Comparison of ENCODE assay signal across 17 mouse cellular contexts in the genomic region with DNA sequence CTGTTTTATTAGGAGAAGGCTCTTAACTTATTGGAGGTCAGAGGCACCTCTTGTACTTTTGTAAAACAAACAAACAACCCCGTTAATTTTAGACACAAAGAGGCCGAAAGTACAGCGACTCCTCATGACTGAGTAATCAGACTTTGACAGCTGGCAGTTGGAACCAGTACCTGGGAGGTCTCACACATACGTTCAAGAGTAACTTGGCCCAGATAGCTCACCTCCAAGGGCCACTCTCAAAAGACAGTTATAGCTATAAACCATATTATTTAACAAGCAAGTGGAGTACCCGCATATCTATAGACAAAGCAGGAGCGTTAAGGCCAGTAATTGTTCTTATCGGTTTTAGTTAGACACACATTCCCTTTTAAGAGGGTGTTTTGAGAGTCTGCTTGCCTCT. TPM values are rescaled to one million over a fixed set of nuclear protein-coding genes. Genes with fewer than 3 reads are reported as not detected.
DNase-seq lines count a peak whose midpoint lies in the region; ATAC-seq and TF ChIP-seq lines count a peak whose summit lies in the region.
"Had no signal": no experiment of that assay in that cellular context is flagged by ENCODE, and none has a peak within 500 bp of the region (broad histone marks: within the 10 kb centered on the region; RNA-seq: fewer than 3 reads in every experiment).

No protein-coding gene starts in this region.

- 23% methylated on average over 7 of the region's 7 CpGs for WGBS in heart, adult 2 months
- 36% methylated on average over 7 of the region's 7 CpGs for whole genome bisulfite sequencing in liver, embryonic 15.5 days (ENCODE audit: insufficient replicate concordance)

- H3K79me2 ChIP-seq in heart, adult 2 months (replicated peaks; ENCODE audit: control insufficient read depth, insufficient read depth, low read length): no peaks in the 10 kb centered on the region

- peak overlapping the region; percentile 50 for H3K4me3 ChIP-seq in heart, adult 2 months
- H3K4me3 ChIP-seq in liver, embryonic 15.5 days (replicated peaks): no peak overlapping the region
- H3K4me3 ChIP-seq: limb, embryonic 15.5 days; midbrain, embryonic 12.5 days had no signal

- peak overlapping the region; percentile 99 for H3K9ac ChIP-seq in heart, adult 2 months (ENCODE audit: low read depth, low read length)
- H3K9ac ChIP-seq in liver, embryonic 15.5 days: no peak overlapping the region
- H3K9ac ChIP-seq: limb, embryonic 15.5 days; midbrain, embryonic 12.5 days had no signal

- H3K36me3 ChIP-seq in heart, adult 2 months (ENCODE audit: control insufficient read depth, insufficient read depth, low read length): peaks cover 25% of the 10 kb centered on the region
- H3K36me3 ChIP-seq in liver, embryonic 15.5 days (replicated peaks): no peaks in the 10 kb centered on the region
- H3K36me3 ChIP-seq: limb, embryonic 15.5 days; midbrain, embryonic 12.5 days had no signal

- no peak overlapping the region for H3K4me2 ChIP-seq in liver, embryonic 15.5 days
- H3K4me2 ChIP-seq: limb, embryonic 15.5 days; midbrain, embryonic 12.5 days had no signal

- no peak for TF ChIP-seq EP300 in heart, adult 2 months (IDR thresholded peaks at IDR 0.05; ENCODE audit: insufficient read depth, low read depth, low read length)

- peak; percentile 54; the same call in 1 of the 2 replicates for ATAC-seq in erythroblast, adult 5-6 weeks (replicated peaks; ENCODE audit: low FRiP score, poor library complexity, severe bottlenecking)
- peak; percentile 28; the same call in 1 of the 2 replicates for ATAC-seq in liver, embryonic 15.5 days (ENCODE audit: insufficient read depth)

- intact Hi-C loops in heart, adult 2 months (cut with DNase I): loop anchor here (5.0 to 10.0 kb wide), 4 partner anchors 51 to 268 kb away; a partner anchor contains a TSS

- no peak for TF ChIP-seq POLR2A in heart, adult 2 months (IDR thresholded peaks at IDR 0.05; ENCODE audit: insufficient read depth, low read depth, low read length)

- TF ChIP-seq CTCF in heart, adult 2 months (IDR thresholded peaks at IDR 0.05): no peak

- peak overlapping the region; percentile 97 for H3K27ac ChIP-seq in heart, adult 2 months
- no peak overlapping the region for H3K27ac ChIP-seq in liver, embryonic 15.5 days (replicated peaks)
- H3K27ac ChIP-seq: midbrain, embryonic 12.5 days had no signal

- peak in 1 of 2 experiments; percentile 27 for DNase-seq in heart, adult 2 months
- DNase-seq in heart, postnatal 4 days: no peak
- peak; percentile 61 for DNase-seq in kidney, adult 11 months
- DNase-seq in c-Kit-positive CD71-positive TER-119-positive erythroid progenitor cells, embryonic 14.5 days (ENCODE audit: low spot score): no peak
- DNase-seq in thymus, postnatal 25 days: no peak
- no peak for DNase-seq in urinary bladder, adult 18-20 months (ENCODE audit: low spot score in 2 of 2)
- DNase-seq: adrenal gland, adult 2 months; embryo, embryonic 11 days; layer of hippocampus, postnatal 36 days; right cerebral cortex, postnatal 14 days had no signal

- H3K4me1 ChIP-seq in heart, adult 2 months (ENCODE audit: control insufficient read depth, insufficient read depth, low read length): peaks cover 8% of the 10 kb centered on the region
- H3K4me1 ChIP-seq in liver, embryonic 15.5 days (replicated peaks): peaks cover 28% of the 10 kb centered on the region
- H3K4me1 ChIP-seq: midbrain, embryonic 12.5 days had no signal

- H3K9me3 ChIP-seq in liver, embryonic 15.5 days (replicated peaks): no peaks in the 10 kb centered on the region
- H3K9me3 ChIP-seq: limb, embryonic 15.5 days; midbrain, embryonic 12.5 days had no signal

- no peaks in the 10 kb centered on the region for H3K27me3 ChIP-seq in heart, adult 2 months (ENCODE audit: control insufficient read depth, insufficient read depth, low read length)
- H3K27me3 ChIP-seq in liver, embryonic 15.5 days: no peaks in the 10 kb centered on the region
- H3K27me3 ChIP-seq: limb, embryonic 15.5 days; midbrain, embryonic 12.5 days had no signal

RNA-seq across cellular contexts. Expression of a gene that starts 1.0 kb away (rescaled TPM):
- total RNA-seq in heart, adult 2 months (2021): 10 to 100 TPM; 25.1 to 27.1 TPM
- 12.1 and 21.0 TPM in 2 replicates for polyA plus RNA-seq in heart, adult 2 months (2012; rRNA removed)
- 10 to 100 TPM; 16.5 to 18.3 TPM for total RNA-seq in heart, postnatal 4 days (2021)
- total RNA-seq in erythroblast, adult 5-6 weeks (2015; ENCODE audit: low replicate concordance): not detected in 2 replicates
- total RNA-seq in erythroblast, adult 5-6 weeks (2017; ENCODE audit: low replicate concordance): not detected in 2 replicates
- 0.48 and 0.64 TPM in 2 replicates for polyA plus RNA-seq in liver, embryonic 15.5 days (2015; fragmentation: Nextera tagmentation; extraction: Ambion mirVana)
- polyA plus RNA-seq: neural tube, embryonic 14.5 days had no signal

RNA-seq across cellular contexts. Expression of a gene that starts 26.8 kb away (rescaled TPM):
- 10 to 100 TPM; 11.0 to 14.0 TPM for total RNA-seq in heart, adult 2 months (2021)
- polyA plus RNA-seq in heart, adult 2 months (2012; rRNA removed): 6.1 and 9.9 TPM in 2 replicates
- 10 to 100 TPM; 15.2 TPM for total RNA-seq in heart, postnatal 4 days (2021)
- total RNA-seq in erythroblast, adult 5-6 weeks (2015; ENCODE audit: low replicate concordance): 17.8 and 35.2 TPM in 2 replicates
- total RNA-seq in erythroblast, adult 5-6 weeks (2017; ENCODE audit: low replicate concordance): 19.1 TPM in 2 replicates
- polyA plus RNA-seq in liver, embryonic 15.5 days (2015; fragmentation: Nextera tagmentation; extraction: Ambion mirVana): 25.5 and 26.3 TPM in 2 replicates

RNA-seq across cellular contexts. Expression of a gene that starts 32.8 kb away (rescaled TPM):
- not detected for total RNA-seq in heart, adult 2 months (2021)
- not detected in 2 replicates for polyA plus RNA-seq in heart, adult 2 months (2012; rRNA removed)
- total RNA-seq in heart, postnatal 4 days (2021): not detected
- not detected in 2 replicates for total RNA-seq in erythroblast, adult 5-6 weeks (2015; ENCODE audit: low replicate concordance)
- not detected in 2 replicates for total RNA-seq in erythroblast, adult 5-6 weeks (2017; ENCODE audit: low replicate concordance)
- not detected in 2 replicates for polyA plus RNA-seq in liver, embryonic 15.5 days (2015; fragmentation: Nextera tagmentation; extraction: Ambion mirVana)
- total RNA-seq: adrenal gland, adult 2 months; gastrocnemius, adult 18-20 months; layer of hippocampus, postnatal 36 days had no signal
- polyA plus RNA-seq: adrenal gland, adult 2 months; limb, embryonic 15.5 days; midbrain, embryonic 12.5 days; neural tube, embryonic 14.5 days; stomach, embryonic 14.5 days had no signal

Comparison
In these comparisons a context has a peak if more than half of its experiments do, and no peak if none do; other contexts are left out.
1. RNA of a gene that starts 1.0 kb away (total RNA-seq): 25.1 to 27.1 TPM in heart, adult 2 months and 16.5 to 18.3 TPM in heart, postnatal 4 days; not detected in erythroblast, adult 5-6 weeks; every median in the first group is over 10 times any median in the second.